Mouse (Mus musculus): Measurements from ENCODE around the gene Selenon. TPM values are rescaled to one million over a fixed set of nuclear protein-coding genes. Genes with fewer than 3 reads are reported as not detected.
"Not testable (repeated sequence)": the region's sequence is repeated elsewhere in the genome, so short reads cannot be mapped to it uniquely, and the experiment has no call there.

Selenon gene
- total and polyA plus RNA-seq, 3 experiments, result 0.27 to 1.0 (median 0.64) TPM

DNA sequence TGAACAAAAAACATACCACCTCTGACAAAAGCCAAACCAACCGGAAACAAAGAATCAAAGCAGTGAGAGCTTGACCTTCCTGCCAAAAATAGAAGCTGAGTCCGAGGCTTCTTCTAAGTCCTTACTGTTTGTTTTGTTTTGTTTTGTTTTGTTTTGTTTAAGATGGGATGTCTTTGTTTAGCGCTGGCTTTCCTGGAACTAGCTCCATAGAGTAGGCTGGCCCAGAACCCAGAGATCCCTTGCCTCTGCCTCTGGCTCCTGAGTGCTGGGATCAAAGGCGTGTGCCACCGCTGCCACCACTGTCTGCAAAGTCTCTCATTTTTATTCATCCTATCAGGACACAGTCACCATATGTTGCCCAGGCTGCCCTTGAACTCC is 56.4 kb downstream of the Selenon start:
- Histone ChIP-seq H3K4me3 (replicated peaks in 1 of 3; ENCODE audit: low read depth in 2 of 3, low read length in 2 of 3, poor library complexity in 1 of 3) (no peak overlapping the region), H3K36me3 (replicated peaks in 1 of 2; ENCODE audit: control insufficient read depth in 1 of 2, insufficient read depth in 1 of 2, low read length in 1 of 2) (no peaks in the 10 kb centered on the region), H3K27me3 (replicated peaks) (peaks cover 52% of the 10 kb centered on the region), H3K27ac (ENCODE audit: insufficient read depth, low read depth) (no peak overlapping the region), H3K4me1 (ENCODE audit: control insufficient read depth in 1 of 2, insufficient read depth in 2 of 2) (peaks cover 4 to 7% of the 10 kb centered on the region in 2 experiments), H3K9ac (ENCODE audit: insufficient read depth, low read depth) (no peak overlapping the region), H3K4me2 (ENCODE audit: insufficient read depth, low read depth, poor library complexity, severe bottlenecking) (no peak overlapping the region), H3K79me2 (replicated peaks; ENCODE audit: control insufficient read depth, extremely low read depth, insufficient read depth, poor library complexity, severe bottlenecking) (no peaks in the 10 kb centered on the region), H3K9me3 (replicated peaks; ENCODE audit: low read length) (peaks cover 6% of the 10 kb centered on the region)
- no peak for TF ChIP-seq CHD1 (IDR thresholded peaks at IDR 0.05; ENCODE audit: low read depth, low read length)
- dilution Hi-C loops (cut with MboI; ENCODE audit: extremely low pct_ligation_motif_present, extremely low pct_unique_long_range_greater_than_20kb, low sequenced_read_pairs), result no loop called here
- no peak for DNase-seq (ENCODE audit: extremely low read depth)
- in situ Hi-C loops (cut with MboI; ENCODE audit: low pct_ligation_motif_present, low pct_unique_long_range_greater_than_20kb, low sequenced_read_pairs), result loop anchor here (25.0 kb wide), 1 partner anchor 233 kb away; the partner anchor contains the start of gene Grrp1

DNA sequence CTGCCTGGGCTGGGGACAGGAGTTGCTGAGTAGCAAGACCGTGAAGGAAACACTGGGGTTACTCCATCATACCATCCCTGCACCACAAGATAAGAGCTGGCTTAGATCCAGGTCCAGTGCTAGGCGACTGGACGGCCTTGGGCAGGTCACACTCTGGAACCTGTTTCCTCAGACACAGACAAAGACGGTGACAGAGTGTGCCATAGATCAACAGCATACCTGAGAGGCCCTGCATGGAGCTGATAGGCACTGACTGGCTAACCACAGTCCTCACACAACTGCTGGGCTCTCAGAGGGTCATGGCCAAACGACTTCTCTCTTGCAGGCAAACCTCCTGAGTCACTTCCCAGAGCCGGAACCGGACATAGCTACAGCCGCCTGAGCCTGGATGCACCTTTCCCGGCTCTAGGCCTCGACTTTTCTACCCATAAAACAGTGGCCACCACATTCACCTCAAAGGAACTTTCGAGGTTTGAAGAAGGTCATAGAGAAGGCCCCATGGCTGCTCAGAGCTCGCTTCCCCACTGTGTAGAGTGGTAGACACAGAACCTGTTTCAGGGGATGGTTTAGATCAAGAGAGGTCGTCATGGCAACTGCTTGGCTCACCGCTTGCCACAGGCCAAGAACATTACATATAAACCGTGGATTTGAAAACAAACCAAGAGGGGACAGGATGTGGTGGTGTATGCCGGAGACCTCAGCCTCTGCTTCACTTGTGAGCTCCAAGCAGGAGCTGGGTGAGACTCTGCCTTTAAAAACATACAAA is 57.0 kb downstream of the Selenon start:
- dilution Hi-C loops (cut with MboI; ENCODE audit: extremely low pct_ligation_motif_present, extremely low pct_unique_long_range_greater_than_20kb, low sequenced_read_pairs), result no loop called here
- DNase-seq (ENCODE audit: extremely low read depth), result no peak
- peaks cover 4 to 7% of the 10 kb centered on the region in 2 experiments for H3K4me1 ChIP-seq (ENCODE audit: control insufficient read depth in 1 of 2, insufficient read depth in 2 of 2)
- H3K36me3 ChIP-seq (replicated peaks in 1 of 2; ENCODE audit: control insufficient read depth in 1 of 2, insufficient read depth in 1 of 2, low read length in 1 of 2), result no peaks in the 10 kb centered on the region
- H3K27ac ChIP-seq (ENCODE audit: insufficient read depth, low read depth), result no peak overlapping the region
- H3K79me2 ChIP-seq (replicated peaks; ENCODE audit: control insufficient read depth, extremely low read depth, insufficient read depth, poor library complexity, severe bottlenecking), result no peaks in the 10 kb centered on the region
- in situ Hi-C loops (cut with MboI; ENCODE audit: low pct_ligation_motif_present, low pct_unique_long_range_greater_than_20kb, low sequenced_read_pairs), result loop anchor here (25.0 kb wide), 1 partner anchor 233 kb away; the partner anchor contains the start of gene Grrp1
- no peak overlapping the region for H3K4me2 ChIP-seq (ENCODE audit: insufficient read depth, low read depth, poor library complexity, severe bottlenecking)
- H3K27me3 ChIP-seq (replicated peaks), result peaks cover 52% of the 10 kb centered on the region
- TF ChIP-seq SIN3A (IDR thresholded peaks at IDR 0.05; ENCODE audit: low read length) (no peak), ZKSCAN1 (IDR thresholded peaks at IDR 0.05; ENCODE audit: borderline replicate concordance, low read depth, low read length) (no peak)
- H3K9me3 ChIP-seq (replicated peaks; ENCODE audit: low read length), result peaks cover 6% of the 10 kb centered on the region
- H3K4me3 ChIP-seq (replicated peaks in 1 of 3; ENCODE audit: low read depth in 2 of 3, low read length in 2 of 3, poor library complexity in 1 of 3), result no peak overlapping the region
- H3K9ac ChIP-seq (ENCODE audit: insufficient read depth, low read depth), result no peak overlapping the region

DNA sequence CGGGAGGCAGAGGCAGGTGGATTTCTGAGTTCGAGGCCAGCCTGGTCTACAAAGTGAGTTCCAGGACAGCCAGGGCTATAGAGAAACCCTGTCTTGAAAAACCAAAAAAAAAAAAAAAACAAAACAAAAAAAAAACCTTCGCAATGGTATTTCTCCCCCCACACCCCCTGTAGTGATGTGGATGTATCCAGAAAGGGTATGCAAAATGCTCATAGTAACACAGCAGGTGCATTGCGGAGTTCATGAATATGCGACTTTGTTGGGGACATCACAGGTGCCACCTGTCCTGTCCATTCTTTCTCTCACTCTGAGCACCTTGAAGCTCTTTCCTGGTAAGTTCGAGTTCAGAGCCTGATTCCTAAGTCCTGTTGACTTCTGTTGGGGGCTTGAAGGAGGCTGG is 57.8 kb downstream of the Selenon start:
- H3K9me3 ChIP-seq (replicated peaks; ENCODE audit: low read length); H3K9ac ChIP-seq (ENCODE audit: insufficient read depth, low read depth); DNase-seq (ENCODE audit: extremely low read depth); H3K79me2 ChIP-seq (replicated peaks; ENCODE audit: control insufficient read depth, extremely low read depth, insufficient read depth, poor library complexity, severe bottlenecking); H3K36me3 ChIP-seq (replicated peaks in 1 of 2; ENCODE audit: control insufficient read depth in 1 of 2, insufficient read depth in 1 of 2, low read length in 1 of 2); dilution Hi-C loops (cut with MboI; ENCODE audit: extremely low pct_ligation_motif_present, extremely low pct_unique_long_range_greater_than_20kb, low sequenced_read_pairs); H3K27ac ChIP-seq (ENCODE audit: insufficient read depth, low read depth); H3K4me3 ChIP-seq (replicated peaks in 1 of 3; ENCODE audit: low read depth in 2 of 3, low read length in 2 of 3, poor library complexity in 1 of 3); H3K4me2 ChIP-seq (ENCODE audit: insufficient read depth, low read depth, poor library complexity, severe bottlenecking); H3K4me1 ChIP-seq (ENCODE audit: control insufficient read depth in 1 of 2, insufficient read depth in 2 of 2): not testable (repeated sequence)
- peaks cover 52% of the 10 kb centered on the region for H3K27me3 ChIP-seq (replicated peaks)
- in situ Hi-C loops (cut with MboI; ENCODE audit: low pct_ligation_motif_present, low pct_unique_long_range_greater_than_20kb, low sequenced_read_pairs), result loop anchor here (25.0 kb wide), 1 partner anchor 232 kb away; the partner anchor contains the start of gene Grrp1

DNA sequence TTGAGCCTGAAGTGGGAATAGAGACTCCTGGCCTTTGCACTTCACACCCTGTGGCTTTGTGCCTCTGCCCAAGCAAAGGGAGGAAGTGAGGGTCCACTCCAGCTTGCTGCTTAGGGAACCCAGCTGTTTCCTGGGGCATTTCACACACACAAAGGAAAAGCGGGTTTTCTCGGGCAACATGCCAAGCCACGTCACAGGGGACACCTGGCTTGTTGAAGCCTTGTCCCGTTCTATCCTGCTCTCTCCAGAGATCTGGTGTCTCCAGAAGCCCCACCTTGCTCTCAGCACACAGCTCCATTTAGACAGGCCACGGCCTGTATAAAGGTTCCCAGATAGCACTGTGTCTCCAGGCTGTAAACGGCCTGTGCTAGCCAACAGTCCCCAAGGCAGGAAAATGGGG is 60.2 kb downstream of the Selenon start:
- Histone ChIP-seq H3K9me3 (replicated peaks; ENCODE audit: low read length) (peaks cover 6% of the 10 kb centered on the region), H3K36me3 (replicated peaks in 1 of 2; ENCODE audit: control insufficient read depth in 1 of 2, insufficient read depth in 1 of 2, low read length in 1 of 2) (no peaks in the 10 kb centered on the region), H3K79me2 (replicated peaks; ENCODE audit: control insufficient read depth, extremely low read depth, insufficient read depth, poor library complexity, severe bottlenecking) (no peaks in the 10 kb centered on the region), H3K27me3 (replicated peaks) (peaks cover 38% of the 10 kb centered on the region), H3K4me3 (replicated peaks in 1 of 3; ENCODE audit: low read depth in 2 of 3, low read length in 2 of 3, poor library complexity in 1 of 3) (no peak overlapping the region), H3K4me1 (ENCODE audit: control insufficient read depth in 1 of 2, insufficient read depth in 2 of 2) (peaks cover 0 to 8% of the 10 kb centered on the region in 2 experiments; a peak in 2 of 4 replicates), H3K27ac (ENCODE audit: insufficient read depth, low read depth) (no peak overlapping the region), H3K4me2 (ENCODE audit: insufficient read depth, low read depth, poor library complexity, severe bottlenecking) (no peak overlapping the region), H3K9ac (ENCODE audit: insufficient read depth, low read depth) (no peak overlapping the region)
- no peak for TF ChIP-seq SMC3 (IDR thresholded peaks at IDR 0.05; ENCODE audit: low read depth, low read length)
- TF ChIP-seq ZC3H11A (IDR thresholded peaks at IDR 0.05; ENCODE audit: low read depth, low read length), result no peak
- TF ChIP-seq TBP (conservative IDR thresholded peaks at IDR 0.05; ENCODE audit: low read depth, low read length), result no peak
- TF ChIP-seq MEF2A (IDR thresholded peaks at IDR 0.05; ENCODE audit: borderline replicate concordance, low read depth, low read length), result no peak
- TF ChIP-seq GABPA (IDR thresholded peaks at IDR 0.05; ENCODE audit: insufficient replicate concordance, low read depth, low read length), result no peak
- TF ChIP-seq BHLHE40 (IDR thresholded peaks at IDR 0.05; ENCODE audit: low read depth, low read length), result no peak
- TF ChIP-seq RAD21 (IDR thresholded peaks at IDR 0.05; ENCODE audit: low read depth, low read length), result no peak
- no peak for TF ChIP-seq ZKSCAN1 (IDR thresholded peaks at IDR 0.05; ENCODE audit: borderline replicate concordance, low read depth, low read length)
- in situ Hi-C loops (cut with MboI; ENCODE audit: low pct_ligation_motif_present, low pct_unique_long_range_greater_than_20kb, low sequenced_read_pairs), result loop anchor here (25.0 kb wide), 1 partner anchor 229 kb away; the partner anchor contains the start of gene Grrp1
- no peak for DNase-seq (ENCODE audit: extremely low read depth)
- dilution Hi-C loops (cut with MboI; ENCODE audit: extremely low pct_ligation_motif_present, extremely low pct_unique_long_range_greater_than_20kb, low sequenced_read_pairs), result no loop called here
